Mouse (Mus musculus) thymus, postnatal 14 days (tissue): Measurements from ENCODE around the gene Olfr32.
"Not testable (repeated sequence)": the region's sequence is repeated elsewhere in the genome, so short reads cannot be mapped to it uniquely, and the experiment has no call there.

Source experiments
- DNase-seq: peaks from one replicate; pipeline ENCODE4 v3.0.0; 2021

Olfr32 gene

DNA sequence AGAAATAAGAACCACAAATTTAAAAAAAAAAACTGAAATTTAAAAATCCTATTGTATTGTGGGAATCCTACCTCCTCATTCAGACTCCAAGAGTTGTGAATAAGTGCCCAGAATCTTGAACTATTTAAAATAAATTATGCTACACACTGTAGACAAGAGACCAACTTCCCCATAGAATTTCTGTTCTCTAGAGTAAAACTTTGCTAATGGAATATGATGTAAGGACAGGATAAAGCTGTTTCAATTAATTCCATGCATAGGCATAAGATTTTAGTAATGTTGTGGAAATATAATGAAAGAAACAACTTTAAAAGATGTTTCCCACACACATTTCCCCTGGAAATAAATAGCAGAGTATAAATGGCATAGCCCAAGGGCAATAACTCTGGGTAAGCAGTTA lies at the start of gene Olfr32:
Olfr32 (minus strand) TSS at position 101 of the 400 bp plus-strand sequence.
- no peak for DNase-seq

DNA sequence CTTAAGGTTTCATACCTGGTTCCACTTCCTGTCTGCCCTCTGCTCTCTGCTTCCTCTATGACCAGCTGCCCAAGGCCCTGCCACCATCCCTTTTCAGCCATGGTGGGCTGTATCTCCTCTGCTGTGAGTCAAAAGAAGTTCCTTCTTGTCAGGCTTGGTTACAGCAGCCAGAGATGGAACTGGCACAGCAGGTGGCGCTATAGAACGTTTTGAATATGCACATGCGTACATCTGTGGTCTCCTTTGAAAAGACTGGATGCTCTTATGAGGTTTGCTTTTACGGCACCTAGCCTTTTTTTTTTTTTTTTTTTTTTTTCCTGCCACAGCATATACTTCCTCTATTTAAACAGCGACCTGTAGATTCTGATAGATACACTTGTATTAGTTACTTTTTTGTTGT lies 45.0 kb upstream of the Olfr32 start:
- not testable (repeated sequence) for DNase-seq

DNA sequence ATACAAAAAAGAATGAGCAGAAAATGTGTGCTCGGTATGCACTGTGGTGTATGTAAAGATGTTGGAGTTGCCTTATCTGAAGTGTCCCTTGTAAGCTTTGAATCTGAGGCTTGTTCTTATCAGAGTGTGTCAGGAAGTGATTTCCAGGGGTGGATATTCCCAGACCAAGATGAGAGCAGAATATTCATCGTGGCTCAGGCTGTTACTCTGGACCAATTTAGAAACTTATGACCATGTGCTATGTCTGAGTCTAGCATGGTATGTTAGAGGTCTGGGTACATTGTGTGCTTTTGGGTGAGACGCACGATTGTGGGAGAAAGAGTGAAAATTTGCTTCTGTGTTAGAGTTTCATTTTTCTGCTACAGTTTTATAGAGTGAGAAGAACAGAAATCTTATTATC lies 44.0 kb upstream of the Olfr32 start:
- DNase-seq, result not testable (repeated sequence)

DNA sequence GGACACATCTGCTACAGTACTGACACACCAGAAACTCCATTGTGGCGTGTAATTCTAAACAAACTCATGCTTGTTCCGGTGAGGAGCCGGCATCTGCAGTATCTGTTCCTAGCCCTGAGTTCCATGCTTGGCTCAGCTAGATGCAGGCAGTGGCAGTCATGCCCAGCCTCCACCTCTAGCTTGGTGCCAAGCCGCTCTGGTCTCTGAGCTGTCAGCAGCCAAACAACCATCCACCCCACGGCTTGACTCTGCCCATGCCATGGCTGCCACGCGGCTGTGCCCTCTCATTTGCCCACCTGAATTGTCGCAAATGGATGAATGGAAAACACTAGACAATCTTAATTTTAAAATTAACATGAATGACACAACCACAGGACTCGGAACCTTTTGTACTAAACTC lies 11.8 kb upstream of the Olfr32 start:
- DNase-seq, result no peak

DNA sequence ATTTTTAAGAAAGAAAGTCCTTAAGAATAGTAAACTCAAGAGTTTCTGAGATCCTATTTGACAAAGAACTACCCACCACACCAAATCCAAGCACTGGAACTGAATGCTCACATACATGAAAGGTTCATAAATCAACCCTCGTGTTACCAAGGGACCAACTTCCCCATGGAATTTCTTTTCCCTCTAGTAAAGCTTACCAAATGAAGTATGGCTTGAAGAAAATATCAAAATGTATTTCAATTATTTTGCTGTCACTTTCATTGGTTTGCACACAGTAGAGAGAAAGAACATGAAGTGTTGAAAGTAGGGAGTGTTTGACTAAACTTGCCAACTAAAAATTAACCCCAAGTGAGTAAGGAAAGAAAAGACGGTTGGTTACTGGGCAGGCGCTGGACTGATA lies 10.9 kb upstream of the Olfr32 start, which contains the start of gene Olfr1270:
Olfr1270 (minus strand) TSS at position 101 of the 400 bp plus-strand sequence.
- DNase-seq, result no peak

DNA sequence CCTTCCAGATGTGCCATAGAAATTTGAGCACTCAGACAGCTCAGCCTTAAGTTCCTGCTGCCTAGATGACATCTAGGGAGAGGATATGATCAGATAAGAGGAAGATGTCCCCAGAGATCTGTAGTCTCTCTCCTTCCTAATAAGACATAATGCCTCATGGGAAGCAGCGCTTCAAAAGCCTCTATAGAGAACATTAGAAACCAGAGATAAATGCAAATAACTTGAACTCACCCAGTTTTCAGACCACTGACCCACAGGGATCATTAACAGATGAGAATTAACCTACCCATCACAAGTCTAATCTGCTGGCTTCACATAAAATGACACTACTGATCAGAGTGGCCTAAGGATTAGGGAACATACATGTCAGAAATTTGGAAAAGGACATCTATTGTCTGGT lies 20.8 kb downstream of the Olfr32 start, which contains the start of gene Olfr1269:
Olfr1269 (minus strand) TSS at position 101 of the 400 bp plus-strand sequence.
- DNase-seq, result no peak
